Mouse (Mus musculus) mesoderm, embryonic 11.5 days (tissue): Measurements from ENCODE around the gene Fam207a.

Source experiments
- DNase-seq: peaks from one replicate; pipeline ENCODE4 v3.0.0-alpha.2; 2012; ENCODE audit warnings: low read depth, low spot score

The Fam207a gene

GRCm38 (mm10) chr10:77502967-77503922 lies 12.3 kb downstream of the Fam207a start:
- DNase-seq, result no peak

DNA sequence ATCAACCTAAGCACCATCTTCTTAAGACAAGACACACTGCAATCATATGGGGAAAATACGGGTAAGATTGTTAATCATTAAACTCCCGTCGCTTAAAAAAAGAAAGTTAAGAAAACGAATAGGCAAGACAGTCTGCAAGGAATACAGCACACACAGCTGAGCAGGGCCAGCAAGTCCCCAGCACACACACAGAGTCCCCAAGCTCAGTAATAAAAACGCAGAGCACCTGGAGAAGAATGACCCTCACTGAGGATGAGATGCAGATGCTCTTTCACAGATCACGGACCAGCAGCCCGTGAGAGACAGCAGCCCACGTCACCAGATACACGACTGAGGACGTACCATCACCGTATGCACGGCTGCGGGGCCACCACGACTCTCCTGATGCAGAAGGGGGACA lies 14.9 kb downstream of the Fam207a start:
- no peak for DNase-seq

GRCm38 (mm10) chr10:77498254-77498653 lies 17.3 kb downstream of the Fam207a start:
- no peak for DNase-seq

GRCm38 (mm10) chr10:77497185-77497584 lies 18.4 kb downstream of the Fam207a start:
- DNase-seq, result no peak

GRCm38 (mm10) chr10:77492885-77493284 lies 22.7 kb downstream of the Fam207a start:
- DNase-seq, result no peak

DNA sequence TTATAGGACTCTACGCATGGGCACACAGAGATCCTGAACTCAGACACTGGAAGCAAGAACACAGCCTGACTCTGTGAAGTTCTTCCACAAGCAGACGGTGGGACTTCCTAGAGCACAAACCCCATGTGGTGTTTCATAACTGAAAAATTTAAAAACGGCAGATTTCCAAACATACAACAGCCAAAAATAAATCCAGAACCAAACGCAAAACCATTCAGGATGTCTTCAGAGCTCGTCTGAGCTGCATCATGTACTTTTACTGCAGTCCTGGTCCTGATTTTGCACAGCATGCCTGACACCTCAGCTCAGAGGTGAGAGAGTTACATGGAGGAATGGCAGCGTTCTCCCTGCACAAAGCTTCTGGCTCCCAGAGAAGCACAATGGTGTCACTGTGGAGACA lies 24.0 kb downstream of the Fam207a start:
- no peak for DNase-seq

GRCm38 (mm10) chr10:77488168-77488567 lies 27.4 kb downstream of the Fam207a start:
- DNase-seq, result no peak

GRCm38 (mm10) chr10:77485786-77486185 lies 29.8 kb downstream of the Fam207a start:
- DNase-seq, result no peak

- DNase-seq, result peak; percentile 30
These were observed 31.2 kb downstream of the Fam207a start for GRCm38 (mm10) chr10:77484205-77484935.

DNA sequence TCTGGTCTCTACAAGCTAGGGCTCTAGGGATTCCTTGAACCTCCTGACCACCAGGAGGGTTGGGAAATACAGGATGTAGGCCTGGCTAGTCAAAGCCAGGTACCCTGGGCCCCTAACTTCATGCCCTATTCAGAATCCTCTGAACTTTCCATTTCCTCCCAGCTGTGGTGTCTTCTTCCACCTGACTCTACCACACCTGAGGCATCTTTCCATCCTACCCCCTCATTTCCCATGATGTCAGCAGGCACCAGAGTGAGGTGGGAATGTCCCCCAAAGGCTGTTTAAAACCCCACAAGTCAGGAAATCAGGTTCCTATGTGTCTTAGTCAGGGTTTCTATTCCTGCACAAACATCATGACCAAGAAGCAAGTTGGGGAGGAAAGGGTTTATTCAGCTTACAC lies 33.8 kb downstream of the Fam207a start:
- no peak for DNase-seq

GRCm38 (mm10) chr10:77479972-77480371 lies 35.6 kb downstream of the Fam207a start:
- no peak for DNase-seq

- no peak for DNase-seq
These were observed 38.7 kb downstream of the Fam207a start for GRCm38 (mm10) chr10:77476907-77477306.

- DNase-seq, result no peak
These were observed 43.4 kb downstream of the Fam207a start for GRCm38 (mm10) chr10:77472188-77472587.

DNA sequence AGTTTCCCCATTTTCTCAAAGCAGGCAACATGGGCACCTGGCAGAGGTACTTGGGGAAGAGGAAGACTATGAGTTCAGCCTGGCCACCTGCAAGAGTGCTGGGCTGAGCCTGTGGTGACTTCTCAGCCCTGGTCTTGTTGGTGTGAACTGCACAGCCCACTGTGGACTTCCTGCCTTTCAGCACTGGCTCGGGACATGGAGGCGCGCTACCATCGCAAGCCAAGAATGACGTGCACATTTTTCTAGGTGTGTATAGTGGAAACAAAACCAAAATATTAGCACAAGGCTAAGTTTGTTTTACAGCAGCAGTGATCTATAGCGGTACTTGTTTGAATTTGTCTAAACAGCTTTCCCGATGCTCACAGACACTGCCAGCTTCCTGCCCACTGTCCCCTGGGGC lies 44.1 kb downstream of the Fam207a start:
- DNase-seq, result no peak

GRCm38 (mm10) chr10:77470763-77471162 lies 44.8 kb downstream of the Fam207a start:
- no peak for DNase-seq

DNA sequence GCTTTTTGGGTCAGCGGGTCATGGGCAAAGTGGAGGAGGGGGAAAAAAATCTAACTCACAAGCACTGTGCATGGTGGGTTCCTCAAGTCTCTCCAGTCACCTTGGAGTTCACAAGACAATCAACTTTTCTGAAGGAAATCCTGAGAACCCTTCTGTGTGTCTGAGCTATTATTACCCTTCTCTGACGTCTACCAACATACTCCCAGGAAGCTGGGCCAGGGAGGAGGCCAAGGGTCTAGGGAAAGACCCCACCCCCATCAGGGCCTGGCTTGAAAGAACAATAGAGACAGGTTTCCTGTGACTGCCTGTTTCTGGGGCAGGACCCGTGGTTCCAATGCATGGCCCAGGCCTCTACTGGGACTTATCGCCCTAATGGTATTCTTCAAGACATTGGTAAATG lies 46.9 kb downstream of the Fam207a start:
- DNase-seq, result no peak

GRCm38 (mm10) chr10:77467407-77467806 lies 48.2 kb downstream of the Fam207a start:
- DNase-seq, result no peak

GRCm38 (mm10) chr10:77465902-77466301 lies 49.7 kb downstream of the Fam207a start:
- DNase-seq, result no peak

DNA sequence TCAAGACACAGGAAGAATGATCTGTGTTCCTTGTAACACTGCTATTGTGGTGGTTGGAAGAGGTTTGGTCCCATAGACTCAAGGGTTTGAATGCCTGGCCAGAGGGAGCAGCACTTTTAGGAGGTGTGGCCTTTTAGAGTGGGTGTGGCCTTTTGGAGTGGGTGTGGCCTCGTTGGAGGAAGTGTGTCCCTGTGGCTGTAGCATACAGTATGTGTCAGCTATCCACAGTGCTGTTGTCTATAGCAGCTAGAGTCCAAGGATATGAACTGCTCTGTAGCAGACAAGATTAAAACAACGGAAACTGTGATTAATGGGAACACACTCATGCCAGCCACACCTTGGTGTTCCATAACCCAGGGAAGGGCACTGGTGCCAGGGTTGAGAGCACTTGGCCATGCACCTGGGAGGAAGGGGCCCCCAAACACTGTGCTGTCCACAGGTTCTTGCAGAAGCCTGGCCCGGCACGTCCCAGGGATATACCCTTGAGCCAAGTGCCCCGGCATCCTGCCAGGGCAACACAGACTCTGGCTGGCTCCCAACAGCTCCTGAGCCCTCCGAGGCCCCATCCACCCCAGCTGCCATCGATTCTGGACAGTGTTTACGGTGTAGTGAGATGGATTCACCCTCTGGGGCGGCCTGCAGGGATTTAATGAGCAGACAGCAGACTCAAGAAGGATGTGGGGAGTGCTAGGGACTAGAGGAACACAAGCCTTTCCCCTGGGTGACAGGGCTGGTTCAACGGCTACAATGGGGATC lies 51.2 kb downstream of the Fam207a start:
- no peak for DNase-seq

DNA sequence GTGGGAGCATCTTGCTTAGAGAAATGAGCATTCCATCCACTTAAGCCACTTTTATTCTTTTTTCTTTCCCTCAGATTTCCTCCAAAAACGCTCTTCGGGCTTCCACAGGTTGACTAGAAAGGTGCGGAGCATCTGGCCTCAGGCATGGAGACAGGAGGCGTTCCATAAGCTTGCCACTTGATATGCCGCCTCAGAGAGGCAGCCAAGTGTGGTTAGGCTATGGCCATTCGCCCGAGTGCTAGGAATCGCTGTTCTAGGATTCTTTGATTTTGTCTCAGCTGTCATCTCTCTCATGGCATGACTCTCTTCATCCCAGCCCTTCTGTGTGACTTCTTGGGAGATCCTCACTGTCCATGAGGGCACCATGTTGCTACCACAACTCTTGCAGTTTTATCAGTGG lies 54.4 kb downstream of the Fam207a start:
- no peak for DNase-seq

GRCm38 (mm10) chr10:77457701-77458100 lies 57.9 kb downstream of the Fam207a start:
- DNase-seq, result no peak

DNA sequence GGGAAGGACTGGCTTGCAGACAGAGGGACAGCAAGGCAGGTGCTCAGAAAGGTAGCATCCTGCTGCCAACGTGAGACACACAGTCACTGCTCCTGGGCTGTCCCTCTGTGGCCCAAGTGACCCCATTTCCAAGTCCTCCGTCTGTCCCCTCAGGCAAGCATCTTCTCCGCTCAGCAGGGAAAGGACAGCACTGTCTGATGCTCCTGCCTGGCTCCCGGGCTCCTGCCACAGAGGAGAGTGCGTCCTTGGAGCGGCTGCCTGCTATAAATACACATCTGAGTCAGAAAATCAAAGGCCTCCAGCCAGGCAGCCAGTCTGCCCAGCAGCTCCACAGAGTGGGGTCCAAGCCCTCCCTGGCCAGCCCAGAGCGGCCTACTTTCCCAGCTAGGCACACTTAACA lies 59.1 kb downstream of the Fam207a start:
- DNase-seq, result no peak
